Mouse (Mus musculus) forebrain, postnatal 0 days (tissue): ENCODE data around the gene Tie1. TPM values are rescaled to one million over a fixed set of nuclear protein-coding genes. Genes with fewer than 3 reads are reported as not detected.

Experiments
- ATAC-seq: fragments of 200-750 bp; cut with Nextera tagmentation; 2 replicates; pipeline ENCODE4 v1.8.0; 2017; ENCODE audit warnings: mild to moderate bottlenecking, moderate library complexity
- DNase-seq: peaks from one replicate; pipeline ENCODE4 v3.0.0-alpha.2; 2015
- H3K27ac ChIP-seq: fragments of 300-500 bp; sonication (generic); 2 replicates; pipeline ENCODE4 v1.5.1; 2014; ENCODE audit warnings: low read depth, mild to moderate bottlenecking, antibody characterized with exemption, low read length, moderate library complexity, mixed read lengths
- H3K27me3 ChIP-seq: fragments of 300-500 bp; sonication (generic); 2 replicates; pipeline ENCODE4 v1.6.1; 2014; ENCODE audit warnings: mild to moderate bottlenecking, low read length, mixed read lengths; ENCODE audit not compliant: insufficient read depth
- H3K36me3 ChIP-seq: fragments of 300-500 bp; sonication (generic); 2 replicates; pipeline ENCODE4 v1.6.1; 2014; ENCODE audit warnings: mild to moderate bottlenecking, moderate library complexity; ENCODE audit not compliant: insufficient read depth
- H3K4me1 ChIP-seq: fragments of 300-500 bp; sonication (generic); 2 replicates; pipeline ENCODE4 v1.6.1; 2014; ENCODE audit warnings: antibody characterized with exemption; ENCODE audit not compliant: insufficient read depth
- H3K4me2 ChIP-seq: fragments of 300-500 bp; sonication (generic); 2 replicates; pipeline ENCODE4 v1.6.1; 2014; ENCODE audit warnings: low read depth, mild to moderate bottlenecking, moderate library complexity
- H3K4me3 ChIP-seq: fragments of 300-500 bp; sonication (generic); 2 replicates; pipeline ENCODE4 v1.5.1; 2014; ENCODE audit warnings: low read depth, low read length, mixed read lengths
- H3K9ac ChIP-seq: fragments of 300-500 bp; sonication (generic); 2 replicates; pipeline ENCODE4 v1.6.1; 2014; ENCODE audit warnings: mild to moderate bottlenecking
- H3K9me3 ChIP-seq: fragments of 300-500 bp; sonication (generic); 2 replicates; pipeline ENCODE4 v1.6.1; 2016; ENCODE audit warnings: low read length
- CTCF ChIP-seq: sonication (generic); IDR thresholded peaks from 2 replicates; pipeline ENCODE4 v1.5.1; 2016; ENCODE audit warnings: antibody characterized with exemption, control low read depth, low read depth
- WGBS: fragments of 180-500 bp; shearing (Covaris S2); extraction: QIAGEN DNeasy Blood & Tissue Kit; methylation state at CpG from one replicate; pipeline ENCODE4 v1.1.7; 2014; 5-methylcytosine and 5-hydroxymethylcytosine counted together
- polyA plus RNA-seq: library from polyadenylated mRNA; unstranded; fragments of >200 nt; fragmentation: Nextera tagmentation; extraction: Ambion mirVana; gene quantifications from 2 replicates; pipeline ENCODE4 v1.2.1, GENCODE M21; 2015
- total RNA-seq: library from RNA; depleted of rRNA; stranded (reverse); fragments of >200 nt; gene quantifications from 2 replicates; pipeline ENCODE4 v1.2.3, GENCODE M21; 2014

The Tie1 gene
- total and polyA plus RNA-seq, 2 experiments from 2014 or later, result 9.8 to 14.9 TPM

DNA sequence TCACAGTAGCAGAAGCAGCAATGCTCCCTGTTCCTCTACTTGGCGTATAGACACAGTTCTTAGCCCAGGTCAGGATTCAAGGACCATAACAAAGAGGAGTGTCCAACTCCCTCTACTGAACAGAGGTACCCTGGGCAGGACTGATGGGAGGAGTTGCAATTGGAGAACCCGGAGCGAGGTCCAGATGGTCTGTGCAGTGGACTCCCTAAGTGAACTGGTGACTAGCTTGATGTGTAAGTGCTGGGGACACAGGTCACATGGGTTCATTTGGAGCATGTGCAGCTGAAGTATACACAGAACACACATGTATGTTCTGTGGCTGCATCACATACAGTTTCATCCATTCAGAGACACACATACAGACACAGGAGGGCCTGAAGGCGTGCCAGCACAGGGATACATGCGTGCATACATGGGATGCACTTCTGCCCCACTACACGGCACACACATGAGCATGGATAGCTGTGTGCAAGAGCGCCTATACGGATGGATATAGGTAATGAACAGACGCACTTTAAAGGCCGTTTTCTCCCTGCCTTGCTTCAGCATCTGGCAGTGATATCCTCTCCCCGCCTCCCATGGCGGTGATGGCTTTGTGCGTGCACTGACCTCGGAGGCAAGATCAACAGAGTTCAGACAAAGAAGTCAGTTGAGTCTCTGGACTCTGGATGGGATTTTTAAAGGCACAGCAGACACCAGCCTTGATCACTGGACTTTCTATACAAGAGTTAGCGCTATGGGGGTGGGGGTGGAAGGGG, 12.9 kb downstream of the Tie1 start:
- no peak overlapping the region for H3K4me2 ChIP-seq
- WGBS, result 53% methylated on average over 15 of the region's 15 CpGs
- H3K9me3 ChIP-seq, result no peaks in the 10 kb centered on the region
- no peak overlapping the region for H3K27ac ChIP-seq
- no peak overlapping the region for H3K9ac ChIP-seq
- ATAC-seq (no peak), DNase-seq (no peak)
- H3K4me1 ChIP-seq, result no peaks in the 10 kb centered on the region
- no peaks in the 10 kb centered on the region for H3K36me3 ChIP-seq
- no peak overlapping the region for H3K4me3 ChIP-seq
- no peak for TF ChIP-seq CTCF
- H3K27me3 ChIP-seq, result no peaks in the 10 kb centered on the region

DNA sequence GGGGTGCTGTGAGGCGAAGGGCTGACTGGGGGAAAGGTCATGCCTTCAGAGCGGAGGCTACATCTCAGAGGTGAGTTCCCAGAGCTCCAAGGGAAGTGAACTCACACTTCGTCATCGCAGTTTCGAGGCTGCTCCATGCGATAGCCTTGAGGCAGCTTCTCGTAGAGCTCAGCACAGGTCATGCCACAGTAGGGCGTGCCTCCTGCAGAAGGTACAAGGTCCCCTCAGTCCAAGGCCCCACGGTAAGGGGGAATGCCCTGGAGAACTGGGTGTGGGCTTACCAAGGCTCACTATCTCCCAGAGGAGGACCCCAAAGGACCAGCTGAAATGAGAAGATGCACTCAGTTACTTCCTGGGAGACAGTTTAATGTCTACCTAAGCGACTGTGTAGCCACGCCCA, 17.2 kb downstream of the Tie1 start:
- H3K36me3 ChIP-seq, result no peaks in the 10 kb centered on the region
- no peak overlapping the region for H3K27ac ChIP-seq
- WGBS, result 93% methylated on average over 11 of the region's 11 CpGs
- H3K27me3 ChIP-seq, result no peaks in the 10 kb centered on the region
- DNase-seq (no peak), ATAC-seq (no peak)
- TF ChIP-seq CTCF, result no peak
- no peaks in the 10 kb centered on the region for H3K4me1 ChIP-seq
- no peak overlapping the region for H3K4me2 ChIP-seq
- H3K9me3 ChIP-seq, result no peaks in the 10 kb centered on the region
- no peak overlapping the region for H3K9ac ChIP-seq
- no peak overlapping the region for H3K4me3 ChIP-seq

DNA sequence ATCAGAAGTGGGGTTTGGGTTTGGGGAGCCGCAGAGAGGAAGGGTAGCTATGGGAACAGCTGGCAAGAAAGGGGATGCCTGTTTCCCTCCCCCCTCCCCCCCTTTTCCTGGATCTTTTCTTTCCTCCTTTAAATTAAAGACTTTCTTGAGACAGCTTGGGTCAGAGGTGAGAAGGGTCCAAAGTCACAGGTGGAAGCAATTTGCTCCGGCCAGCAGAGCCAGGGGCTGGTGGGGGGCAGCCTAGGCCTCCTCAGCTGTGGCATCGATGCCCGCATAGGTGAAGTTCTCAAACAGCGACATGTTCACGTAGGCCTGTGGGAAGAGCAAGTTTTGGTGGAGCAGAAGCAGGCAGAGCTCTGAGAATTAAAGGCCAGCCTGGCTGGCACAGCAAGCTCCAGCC, 18.6 kb downstream of the Tie1 start:
- TF ChIP-seq CTCF, result no peak
- Histone ChIP-seq H3K36me3 (no peaks in the 10 kb centered on the region), H3K9me3 (no peaks in the 10 kb centered on the region), H3K27me3 (no peaks in the 10 kb centered on the region), H3K4me2 (no peak overlapping the region), H3K4me1 (no peaks in the 10 kb centered on the region), H3K27ac (no peak overlapping the region), H3K9ac (no peak overlapping the region), H3K4me3 (no peak overlapping the region)
- WGBS, result 80% methylated on average over 6 of the region's 6 CpGs
- no peak for DNase-seq
- no peak for ATAC-seq

DNA sequence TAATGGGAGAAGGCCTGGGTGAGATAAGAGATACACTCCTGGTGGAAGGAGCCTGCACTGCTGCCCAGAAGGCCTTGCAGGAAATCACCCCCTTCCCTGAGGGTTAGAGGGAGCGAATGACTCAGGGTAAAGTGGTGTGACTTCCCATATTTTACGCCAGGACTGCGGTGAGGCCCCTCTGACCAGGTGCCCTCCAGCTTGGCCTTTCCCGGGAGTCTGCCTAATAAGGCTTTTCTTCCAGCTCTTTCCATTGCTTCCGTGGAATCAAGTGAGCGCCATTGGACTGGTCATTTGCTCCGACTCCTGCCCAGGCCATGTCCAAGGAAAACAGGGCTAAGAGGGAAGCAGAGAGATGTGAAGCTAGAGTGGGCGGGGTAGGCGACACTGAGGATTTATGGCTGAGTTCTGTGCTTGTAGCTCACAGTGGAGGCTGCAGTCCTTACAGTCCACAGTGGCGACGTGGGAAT, 24.1 kb downstream of the Tie1 start:
- 69% methylated on average over 11 of the region's 11 CpGs for WGBS
- DNase-seq (no peak), ATAC-seq (no peak)
- TF ChIP-seq CTCF, result no peak
- Histone ChIP-seq H3K4me2 (no peak overlapping the region), H3K4me1 (no peaks in the 10 kb centered on the region), H3K27ac (no peak overlapping the region), H3K36me3 (no peaks in the 10 kb centered on the region), H3K27me3 (no peaks in the 10 kb centered on the region), H3K9ac (no peak overlapping the region), H3K4me3 (no peak overlapping the region), H3K9me3 (no peaks in the 10 kb centered on the region)

DNA sequence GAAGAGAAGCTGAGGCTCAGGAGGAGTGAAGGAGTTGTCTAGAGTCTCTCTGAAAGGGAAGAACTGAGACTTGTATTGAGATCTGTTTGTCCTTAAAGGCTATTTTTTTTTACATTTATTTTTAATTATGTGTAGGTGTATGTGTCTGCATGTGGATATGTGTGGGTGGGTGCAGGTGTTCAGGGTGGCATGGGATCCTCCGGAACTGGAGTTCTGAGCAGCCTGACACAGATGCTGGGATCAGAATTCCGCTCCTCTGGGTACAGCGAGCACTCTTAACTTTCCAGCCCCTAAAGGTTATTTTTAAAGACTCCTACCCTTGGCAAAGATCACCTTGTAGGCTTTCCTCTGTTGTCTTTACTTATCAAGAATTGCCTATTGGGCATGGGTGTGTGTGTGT, 24.9 kb downstream of the Tie1 start:
- H3K36me3 ChIP-seq, result no peaks in the 10 kb centered on the region
- no peaks in the 10 kb centered on the region for H3K9me3 ChIP-seq
- 93% methylated on average over 3 of the region's 3 CpGs for WGBS
- no peaks in the 10 kb centered on the region for H3K27me3 ChIP-seq
- no peak overlapping the region for H3K27ac ChIP-seq
- no peak for TF ChIP-seq CTCF
- DNase-seq (no peak), ATAC-seq (no peak)
- H3K4me2 ChIP-seq, result no peak overlapping the region
- H3K9ac ChIP-seq, result no peak overlapping the region
- H3K4me3 ChIP-seq, result no peak overlapping the region
- H3K4me1 ChIP-seq, result no peaks in the 10 kb centered on the region

DNA sequence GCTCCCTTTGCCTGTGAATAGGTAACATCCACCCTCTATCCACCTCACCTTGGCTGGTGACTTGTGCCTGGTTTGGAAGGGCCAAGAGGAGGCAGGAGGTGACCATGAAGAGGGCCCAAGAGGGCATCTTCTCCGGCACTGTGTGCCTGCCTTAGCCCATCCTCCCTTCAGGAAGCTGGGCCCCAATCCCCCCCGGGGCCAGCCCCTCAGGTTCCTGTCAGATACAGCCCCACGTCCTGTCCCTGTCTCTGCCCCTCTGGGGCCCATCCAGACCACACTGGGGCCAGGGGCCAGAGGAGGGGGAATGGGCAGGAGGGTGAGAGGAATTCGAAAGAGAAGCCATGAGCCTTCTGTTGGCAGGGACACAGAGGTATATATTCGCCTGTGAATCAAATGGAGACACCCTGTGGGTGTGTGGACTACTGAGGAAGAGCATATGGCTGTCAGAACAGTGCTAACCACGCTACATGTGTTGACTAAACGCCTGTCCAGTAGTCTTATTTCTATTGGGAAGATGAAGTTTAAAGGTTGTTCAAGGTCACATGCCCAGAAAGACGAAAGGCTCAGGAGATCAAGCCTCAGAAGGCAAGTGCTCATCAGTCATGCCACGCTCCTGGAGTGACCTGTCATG, 32.4 kb downstream of the Tie1 start, which contains the start of gene Mpl:
Mpl (minus strand) TSS at position 169 of the 631 bp plus-strand sequence.
- H3K9me3 ChIP-seq, result no peaks in the 10 kb centered on the region
- no peak within 1 kb of the TSS for H3K4me2 ChIP-seq
- ATAC-seq (no peak), DNase-seq (no peak)
- TF ChIP-seq CTCF, result no peak
- 75% methylated on average over 9 of the region's 9 CpGs for WGBS
- no peak within 1 kb of the TSS for H3K9ac ChIP-seq
- no peak within 1 kb of the TSS for H3K4me3 ChIP-seq
- no peak within 1 kb of the TSS for H3K27ac ChIP-seq
- H3K36me3 ChIP-seq, result no peaks in the 10 kb centered on the region
- H3K4me1 ChIP-seq, result no peaks in the 10 kb centered on the region
- H3K27me3 ChIP-seq, result no peaks in the 10 kb centered on the region
